Mouse (Mus musculus) c-Kit-positive CD71-negative TER-119-negative erythroid progenitor cells, embryonic 14.5 days (primary cell): ENCODE measurements around the gene Megf11.

ENCODE experiments used
- DNase-seq: peaks from one replicate; pipeline ENCODE4 v3.0.0-alpha.2; 2013; ENCODE audit warnings: low read depth

Megf11 gene

GRCm38 (mm10) chr9:64393914-64394596 is 8.6 kb downstream of the Megf11 start:
- DNase-seq, result peak; percentile 38

GRCm38 (mm10) chr9:64395238-64395920 is 10.0 kb downstream of the Megf11 start:
- DNase-seq, result no peak

- peak; percentile 45 for DNase-seq
Measured at GRCm38 (mm10) chr9:64397108-64397507, 11.7 kb downstream of the Megf11 start.

- DNase-seq, result no peak
Measured at GRCm38 (mm10) chr9:64399121-64399520, 13.7 kb downstream of the Megf11 start.

GRCm38 (mm10) chr9:64402141-64402540 is 16.7 kb downstream of the Megf11 start:
- no peak for DNase-seq

- DNase-seq, result no peak
Measured at GRCm38 (mm10) chr9:64406841-64407240, 21.4 kb downstream of the Megf11 start.

- DNase-seq, result no peak
Measured at GRCm38 (mm10) chr9:64407390-64407970, 22.1 kb downstream of the Megf11 start.

GRCm38 (mm10) chr9:64408821-64409220 is 23.4 kb downstream of the Megf11 start:
- no peak for DNase-seq

- no peak for DNase-seq
Measured at GRCm38 (mm10) chr9:64420471-64420870, 35.0 kb downstream of the Megf11 start.

- no peak for DNase-seq
Measured at GRCm38 (mm10) chr9:64421986-64422616, 36.7 kb downstream of the Megf11 start.

GRCm38 (mm10) chr9:64423912-64424311 is 38.5 kb downstream of the Megf11 start:
- no peak for DNase-seq

- no peak for DNase-seq
Measured at GRCm38 (mm10) chr9:64436121-64436520, 50.7 kb downstream of the Megf11 start.

- DNase-seq, result no peak
Measured at GRCm38 (mm10) chr9:64440101-64440500, 54.7 kb downstream of the Megf11 start.

GRCm38 (mm10) chr9:64445981-64446380 is 60.6 kb downstream of the Megf11 start:
- DNase-seq, result no peak

GRCm38 (mm10) chr9:64447070-64447469 is 61.6 kb downstream of the Megf11 start:
- DNase-seq, result no peak

GRCm38 (mm10) chr9:64447522-64447921 is 62.1 kb downstream of the Megf11 start:
- no peak for DNase-seq

- peak; percentile 41 for DNase-seq
Measured at GRCm38 (mm10) chr9:64452769-64453168, 67.3 kb downstream of the Megf11 start.

GRCm38 (mm10) chr9:64454196-64454595 is 68.8 kb downstream of the Megf11 start:
- no peak for DNase-seq

GRCm38 (mm10) chr9:64455910-64456309 is 70.5 kb downstream of the Megf11 start:
- no peak for DNase-seq

- no peak for DNase-seq
Measured at GRCm38 (mm10) chr9:64457596-64457995, 72.2 kb downstream of the Megf11 start.

GRCm38 (mm10) chr9:64461568-64462308 is 76.3 kb downstream of the Megf11 start:
- DNase-seq, result no peak

GRCm38 (mm10) chr9:64462870-64463269 is 77.4 kb downstream of the Megf11 start:
- DNase-seq, result no peak
